Mouse (Mus musculus) leukemia stem cell, adult 10-12 weeks (primary cell): Measurements from ENCODE around the gene Igdcc3. TPM values are rescaled to one million over a fixed set of nuclear protein-coding genes. Genes with fewer than 3 reads are reported as not detected.

Source experiments
- polyA plus RNA-seq: library from polyadenylated mRNA; stranded (reverse); fragments of >175 nt; gene quantifications from 2 replicates; pipeline ENCODE4 v1.2.3, GENCODE M21; 2012; ENCODE audit warnings: low replicate concordance

Gene Igdcc3
- polyA plus RNA-seq = 0.17 TPM in 1 of 2 replicates, not detected in the other

DNA sequence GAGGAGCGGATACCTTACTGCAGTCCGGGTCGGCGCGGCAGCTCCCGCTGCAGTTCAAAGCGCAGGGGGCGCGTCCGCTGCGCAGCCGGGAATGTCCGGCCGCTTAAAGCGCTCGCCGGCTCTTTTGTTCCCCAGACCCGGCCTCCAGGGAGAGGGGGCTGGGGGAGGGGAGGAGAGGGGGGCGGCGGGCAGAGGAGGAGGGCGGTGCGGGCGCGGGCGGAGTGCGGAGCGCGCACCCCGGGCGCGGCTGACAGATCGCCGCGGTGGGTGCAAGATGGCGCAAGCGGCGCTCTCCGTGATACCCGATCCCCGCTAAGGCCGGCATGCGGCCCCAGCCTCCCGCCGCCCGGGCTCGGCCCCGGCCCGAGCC lies at the start of gene Igdcc3:
TSS of gene Igdcc3 (plus strand) at position 254 of the 370 bp plus-strand sequence.

DNA sequence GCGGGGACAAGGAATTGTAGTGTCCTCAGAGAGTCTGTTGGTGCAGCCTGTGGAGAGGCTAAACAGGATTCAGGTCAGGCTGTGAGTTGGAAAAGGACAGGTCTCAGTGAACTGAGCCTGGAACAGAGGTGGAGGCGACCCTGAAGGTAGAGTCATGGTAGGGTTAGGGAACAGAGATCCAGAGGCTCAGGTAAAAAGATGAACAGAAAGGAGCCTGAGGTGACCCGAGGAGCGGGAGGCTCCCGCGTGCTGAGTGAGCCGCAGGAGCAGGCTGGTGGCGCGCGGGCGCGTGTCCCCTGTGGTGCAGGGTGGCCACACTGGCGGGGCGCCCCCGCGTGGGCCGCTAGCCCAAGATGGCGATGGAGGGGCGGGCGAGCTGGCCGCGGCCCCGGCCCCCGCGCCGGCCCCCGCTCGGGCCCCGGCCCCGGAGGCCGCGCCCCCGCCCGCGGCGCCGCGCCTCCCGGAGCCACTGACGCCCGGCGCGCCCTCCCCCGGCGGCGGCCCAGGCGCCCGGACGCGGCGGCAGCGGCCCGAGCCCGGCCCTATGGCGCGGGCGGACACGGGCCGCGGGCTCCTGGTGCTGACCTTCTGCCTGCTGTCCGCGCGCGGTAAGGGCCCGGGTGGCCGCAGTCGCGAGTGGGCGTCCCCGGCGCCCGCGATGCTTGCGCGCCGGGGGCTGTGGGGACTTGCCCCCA lies 39.9 kb upstream of the Igdcc3 start, which contains the start of gene Igdcc4:
TSS of gene Igdcc4 (plus strand) at position 496 of the 695 bp plus-strand sequence.

DNA sequence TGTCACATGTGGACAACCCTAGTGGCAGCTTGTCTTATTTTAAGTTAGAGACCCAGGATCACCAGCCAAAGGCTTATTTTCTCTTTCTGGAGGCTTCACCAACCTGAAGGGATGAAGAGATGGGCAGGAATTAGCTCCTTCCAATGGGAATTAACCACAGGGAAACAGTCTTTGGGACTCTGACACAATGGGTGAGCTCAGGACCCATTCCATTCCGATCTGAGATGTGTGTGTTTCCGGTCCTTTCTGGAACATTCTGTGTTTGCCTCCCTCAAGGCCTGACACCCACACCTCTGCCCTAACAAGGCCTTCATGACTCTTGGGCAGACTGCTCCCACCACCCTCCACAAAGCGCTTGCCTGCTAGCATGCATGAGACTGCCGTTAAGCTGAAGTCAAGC lies 54.1 kb downstream of the Igdcc3 start, which contains the start of gene Parp16:
TSS of gene Parp16 (plus strand) at position 301 of the 400 bp plus-strand sequence.

Other genes with a start within 250 kb of the Igdcc3 start
- not detected in 2 replicates for gene Slc24a1, start 189.6 kb upstream of the Igdcc3 start, polyA plus RNA-seq
- 29.2 and 36.6 TPM in 2 replicates for gene Ints14, start 180.3 kb upstream of the Igdcc3 start, polyA plus RNA-seq
- 3.9 and 6.0 TPM in 2 replicates for gene Hacd3, start 119.5 kb upstream of the Igdcc3 start, polyA plus RNA-seq
- gene Dpp8, start 108.8 kb upstream of the Igdcc3 start, polyA plus RNA-seq = 5.8 and 9.9 TPM in 2 replicates
- gene Igdcc4, start 39.7 kb upstream of the Igdcc3 start, polyA plus RNA-seq = 0.06 and 0.25 TPM in 2 replicates
- 6.9 and 7.6 TPM in 2 replicates for gene Parp16, start 54.2 kb downstream of the Igdcc3 start, polyA plus RNA-seq
- gene Cilp, start 124.0 kb downstream of the Igdcc3 start, polyA plus RNA-seq = 0.13 TPM in 1 of 2 replicates, not detected in the other
- 10.6 and 14.9 TPM in 2 replicates for gene Clpx, start 153.1 kb downstream of the Igdcc3 start, polyA plus RNA-seq
- 35.7 and 51.3 TPM in 2 replicates for gene Pdcd7, start 204.9 kb downstream of the Igdcc3 start, polyA plus RNA-seq
- gene Ubap1l, start 219.9 kb downstream of the Igdcc3 start, polyA plus RNA-seq = 0.67 and 1.0 TPM in 2 replicates